In genomic region chr16:30309395-30310170, GRCm38 (mm10) we compare ENCODE assay signal across 9 mouse cellular contexts. TPM values are rescaled to one million over a fixed set of nuclear protein-coding genes. Genes with fewer than 3 reads are reported as not detected.
DNase-seq lines count a peak whose midpoint lies in the region; ATAC-seq lines count a peak whose summit lies in the region.
"Had no signal": no experiment of that assay in that cellular context is flagged by ENCODE, and none has a peak within 500 bp of the region (broad histone marks: within the 10 kb centered on the region; RNA-seq: fewer than 3 reads in every experiment).

No protein-coding gene starts in this region.

- no peak for ATAC-seq in heart, embryonic 13.5 days (ENCODE audit: extremely low read depth, insufficient number of reproducible peaks, low FRiP score, low TSS enrichment)
- ATAC-seq in midbrain, embryonic 16.5 days, result peak; percentile 49; the same call in 1 of the 2 replicates

- H3K36me3 ChIP-seq in heart, embryonic 13.5 days, result peaks cover 2% of the 10 kb centered on the region
- no peaks in the 10 kb centered on the region; the same call in 1 of the 2 replicates for H3K36me3 ChIP-seq in midbrain, embryonic 16.5 days (ENCODE audit: control insufficient read depth, insufficient read depth, low read length)

- H3K9me3 ChIP-seq in heart, embryonic 13.5 days, result no peaks in the 10 kb centered on the region
- H3K9me3 ChIP-seq in midbrain, embryonic 16.5 days (replicated peaks; ENCODE audit: control insufficient read depth, low read length, poor library complexity, severe bottlenecking), result no peaks in the 10 kb centered on the region

- peak overlapping the region; percentile 76; the same call in 1 of the 2 replicates for H3K9ac ChIP-seq in heart, embryonic 13.5 days
- peak overlapping the region; percentile 74 for H3K9ac ChIP-seq in midbrain, embryonic 16.5 days (ENCODE audit: low read depth, low read length)

- H3K27me3 ChIP-seq in heart, embryonic 13.5 days (replicated peaks), result peaks cover 73% of the 10 kb centered on the region
- peaks cover 35% of the 10 kb centered on the region for H3K27me3 ChIP-seq in midbrain, embryonic 16.5 days (ENCODE audit: control insufficient read depth, insufficient read depth, low read depth, low read length)

- peak; percentile 8 for DNase-seq in adrenal gland, postnatal 14 days
- DNase-seq in adrenal gland, postnatal 4 days (ENCODE audit: low spot score in 2 of 2), result no peak
- DNase-seq in 3134 (ENCODE audit: extremely low read depth, insufficient read length, low spot score), result peak; percentile 42
- DNase-seq in cerebellum, adult 9-10 months, result peak; percentile 34
- peak; percentile 11 to 13 for DNase-seq in layer of hippocampus, postnatal 25 days (ENCODE audit: extremely low spot score in 1 of 2, low spot score in 1 of 2)
- no peak for DNase-seq in urinary bladder, postnatal 36 days (ENCODE audit: low spot score in 2 of 2)

- H3K4me3 ChIP-seq in heart, embryonic 13.5 days, result peak overlapping the region; percentile 68
- H3K4me3 ChIP-seq in midbrain, embryonic 16.5 days (ENCODE audit: low read depth, low read length), result peak overlapping the region; percentile 67

- H3K4me1 ChIP-seq in heart, embryonic 13.5 days, result peaks cover 20% of the 10 kb centered on the region
- peaks cover 18% of the 10 kb centered on the region for H3K4me1 ChIP-seq in midbrain, embryonic 16.5 days (ENCODE audit: control insufficient read depth, insufficient read depth, low read length)

- peak overlapping the region; percentile 99 for H3K4me2 ChIP-seq in heart, embryonic 13.5 days
- peak overlapping the region; percentile 96 for H3K4me2 ChIP-seq in midbrain, embryonic 16.5 days (ENCODE audit: low read length)

- 5% methylated on average over 34 of the region's 34 CpGs for WGBS in heart, embryonic 13.5 days
- WGBS in midbrain, embryonic 16.5 days, result 3% methylated on average over 34 of the region's 34 CpGs

- no peak overlapping the region for H3K27ac ChIP-seq in heart, embryonic 13.5 days (replicated peaks)
- no peak overlapping the region for H3K27ac ChIP-seq in midbrain, embryonic 16.5 days (ENCODE audit: low read length)

RNA-seq across cellular contexts. Expression of gene Gp5, which starts 1.0 kb away (rescaled TPM):
- total RNA-seq in adrenal gland, postnatal 14 days (2021), result 0.64 and 0.78 TPM in 2 replicates
- total RNA-seq in adrenal gland, postnatal 4 days (2021), result 1 to 10 TPM in 1 of 2 experiments, under 1 TPM in 1; 0.34 to 1.3 TPM
- polyA plus RNA-seq in heart, embryonic 13.5 days (2015; fragmentation: Nextera tagmentation; extraction: Ambion mirVana), result 1.8 and 2.4 TPM in 2 replicates
- 1 to 10 TPM; 2.7 to 2.8 TPM for total RNA-seq in layer of hippocampus, postnatal 25 days (2021)
- polyA plus RNA-seq in midbrain, embryonic 16.5 days (2015; fragmentation: Nextera tagmentation; extraction: Ambion mirVana), result 0.55 and 0.62 TPM in 2 replicates

RNA-seq across cellular contexts. Expression of gene Lrrc15, which starts 26.5 kb away (rescaled TPM):
- 0.15 TPM in 2 replicates for total RNA-seq in adrenal gland, postnatal 14 days (2021)
- under 1 TPM; 0.34 to 0.54 TPM for total RNA-seq in adrenal gland, postnatal 4 days (2021)
- 0.15 and 0.24 TPM in 2 replicates for polyA plus RNA-seq in heart, embryonic 13.5 days (2015; fragmentation: Nextera tagmentation; extraction: Ambion mirVana)
- under 1 TPM; 0.12 to 0.14 TPM for total RNA-seq in layer of hippocampus, postnatal 25 days (2021)
- polyA plus RNA-seq in midbrain, embryonic 16.5 days (2015; fragmentation: Nextera tagmentation; extraction: Ambion mirVana), result 0.21 and 0.25 TPM in 2 replicates

RNA-seq across cellular contexts. Expression of gene Cpn2, which starts 42.3 kb away (rescaled TPM):
- 7.5 and 28.6 TPM in 2 replicates for total RNA-seq in adrenal gland, postnatal 14 days (2021)
- 10 to 100 TPM in 1 of 2 experiments, 1 to 10 TPM in 1; 1.3 to 10.9 TPM for total RNA-seq in adrenal gland, postnatal 4 days (2021)
- polyA plus RNA-seq in heart, embryonic 13.5 days (2015; fragmentation: Nextera tagmentation; extraction: Ambion mirVana), result 0.08 TPM in 1 of 2 replicates, not detected in the other
- total RNA-seq in layer of hippocampus, postnatal 25 days (2021), result not detected
- polyA plus RNA-seq in midbrain, embryonic 16.5 days (2015; fragmentation: Nextera tagmentation; extraction: Ambion mirVana), result not detected in 2 replicates
- total RNA-seq: layer of hippocampus, adult 8-10 months had no signal

Comparison
In these comparisons a context has a peak if more than half of its experiments do, and no peak if none do; other contexts are left out.
1. DNase-seq: peak in adrenal gland, postnatal 14 days (single experiment), 3134 (single experiment), cerebellum, adult 9-10 months (single experiment) and layer of hippocampus, postnatal 25 days (2 of 2); none in adrenal gland, postnatal 4 days (0 of 2) and urinary bladder, postnatal 36 days (0 of 2).